Mouse (Mus musculus) stomach, adult 2 months (tissue): ENCODE measurements around the gene Prom2. TPM values are rescaled to one million over a fixed set of nuclear protein-coding genes. Genes with fewer than 3 reads are reported as not detected.

Experiments
- polyA plus RNA-seq: library from polyadenylated mRNA; depleted of rRNA; stranded (reverse); fragments of >200 nt; gene quantifications from 2 replicates; pipeline ENCODE4 v1.2.3, GENCODE M21; 2012; rRNA removed

Prom2 gene
- polyA plus RNA-seq: 20.2 and 23.6 TPM in 2 replicates

DNA sequence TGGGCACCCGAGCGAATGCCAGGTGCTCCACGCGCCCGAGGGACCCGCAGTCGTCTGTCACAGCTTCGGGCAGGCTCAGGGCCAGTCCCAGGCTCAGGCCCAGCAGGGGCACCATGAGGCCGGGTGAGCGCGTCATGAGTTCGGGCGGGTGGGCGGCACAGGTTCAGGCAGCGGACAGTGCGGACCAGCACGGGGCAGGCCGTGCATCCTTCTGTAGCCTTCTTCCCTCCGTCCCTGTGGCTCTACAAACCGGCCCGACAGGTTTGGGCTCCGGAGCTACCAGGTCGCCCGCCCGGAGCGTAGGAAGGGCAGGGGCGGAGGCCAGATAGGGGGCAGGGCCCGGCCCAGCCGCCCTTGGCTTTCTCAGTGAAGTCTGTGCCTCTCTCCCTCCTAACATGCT is at the start of gene Prom2:
Gene Prom2, minus strand, starts transcription at position 283 of the 400 bp plus-strand sequence.

DNA sequence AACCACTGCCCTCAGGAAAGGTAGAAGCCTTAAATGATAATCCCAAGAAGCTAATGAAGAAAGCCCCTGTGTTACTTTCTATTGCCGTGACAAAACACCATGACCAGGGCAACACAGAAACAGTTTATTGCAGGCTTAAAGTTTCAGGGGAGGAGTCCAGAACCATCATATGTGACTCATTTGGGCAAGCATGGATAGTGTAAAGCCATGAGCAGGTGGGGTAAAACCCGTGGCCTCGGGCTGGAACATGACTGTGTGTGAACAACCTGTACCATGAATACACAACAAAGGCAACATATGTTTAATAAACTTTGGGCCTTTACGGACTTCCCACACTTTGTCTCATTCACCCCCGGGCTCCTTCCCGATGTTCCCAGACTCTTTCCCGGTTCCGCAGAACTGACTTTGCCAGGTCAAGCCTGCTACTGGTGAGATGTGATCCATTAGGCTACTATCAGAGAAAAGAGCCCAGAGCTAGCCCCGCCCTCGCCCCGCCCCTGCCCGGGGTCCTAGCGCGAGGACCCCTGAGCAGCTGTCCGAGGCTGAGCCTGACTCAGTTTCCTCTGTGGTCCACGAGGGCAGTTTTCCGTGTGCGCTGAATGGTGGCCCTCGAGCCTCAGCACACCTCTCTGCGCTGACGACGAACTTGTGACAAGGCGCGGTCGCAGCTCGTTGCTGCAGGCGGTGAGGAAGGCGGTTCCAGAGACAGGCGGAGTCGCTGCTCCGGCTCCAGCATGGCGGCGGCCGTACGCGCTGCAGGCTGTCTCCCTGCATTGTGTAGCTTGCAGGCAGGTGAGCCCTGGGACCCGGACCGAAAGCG is 45.6 kb upstream of the Prom2 start, which contains the start of the genes Zfp661 and Mrps5:
Gene Zfp661, minus strand, starts transcription at position 401 of the 820 bp plus-strand sequence.
Gene Mrps5, plus strand, starts transcription at position 529 of the 820 bp plus-strand sequence.

DNA sequence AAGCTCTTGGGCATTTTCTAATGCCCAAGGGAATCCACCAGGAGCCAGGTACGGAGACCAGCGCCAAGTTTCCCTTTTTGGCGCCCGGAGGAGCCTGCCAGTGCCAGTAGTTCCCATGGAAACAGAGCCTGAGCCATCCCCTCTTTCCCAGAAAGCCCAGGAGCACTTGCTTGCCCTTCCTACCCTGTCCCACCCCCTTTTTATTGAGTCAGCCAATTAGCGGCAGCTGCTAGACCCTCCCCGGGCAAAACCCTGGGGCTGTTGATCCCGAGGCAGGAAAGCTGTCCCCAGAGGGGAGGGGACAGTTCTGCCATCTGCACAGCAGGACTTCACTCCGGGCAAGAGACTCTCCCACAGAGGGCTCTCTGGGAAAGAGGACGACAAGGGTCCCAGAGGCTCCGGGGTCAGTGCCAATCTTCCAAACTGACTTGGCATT is 19.2 kb downstream of the Prom2 start, which contains the start of gene Kcnip3:
Gene Kcnip3, minus strand, starts transcription at position 89 of the 436 bp plus-strand sequence.

Other genes starting within 250 kb of the Prom2 start
- gene Dusp2, start 205.3 kb downstream of the Prom2 start, polyA plus RNA-seq: 1.4 and 1.9 TPM in 2 replicates
- gene Astl, start 202.8 kb downstream of the Prom2 start, polyA plus RNA-seq: not detected in 2 replicates
- gene Adra2b, start 178.3 kb downstream of the Prom2 start, polyA plus RNA-seq: 0.17 and 0.25 TPM in 2 replicates
- gene Gpat2, start 116.3 kb downstream of the Prom2 start, polyA plus RNA-seq: 0.14 and 0.42 TPM in 2 replicates
- gene Fahd2a, start 96.9 kb downstream of the Prom2 start, polyA plus RNA-seq: 4.8 and 5.9 TPM in 2 replicates
- gene Kcnip3, start 19.4 kb downstream of the Prom2 start, polyA plus RNA-seq: 0.74 and 1.1 TPM in 2 replicates
- 0.52 and 0.74 TPM in 2 replicates for gene Zfp661, start 45.6 kb upstream of the Prom2 start, polyA plus RNA-seq
- gene Mrps5, start 45.8 kb upstream of the Prom2 start, polyA plus RNA-seq: 20.0 and 21.9 TPM in 2 replicates
- gene Mal, start 115.2 kb upstream of the Prom2 start, polyA plus RNA-seq: 61.6 and 82.9 TPM in 2 replicates
- gene Mall, start 188.5 kb upstream of the Prom2 start, polyA plus RNA-seq: 37.8 and 44.8 TPM in 2 replicates
- gene Nphp1, start 247.4 kb upstream of the Prom2 start, polyA plus RNA-seq: 1.8 and 1.9 TPM in 2 replicates